Comparison of ENCODE assay signal across 25 mouse cellular contexts in the genomic region with DNA sequence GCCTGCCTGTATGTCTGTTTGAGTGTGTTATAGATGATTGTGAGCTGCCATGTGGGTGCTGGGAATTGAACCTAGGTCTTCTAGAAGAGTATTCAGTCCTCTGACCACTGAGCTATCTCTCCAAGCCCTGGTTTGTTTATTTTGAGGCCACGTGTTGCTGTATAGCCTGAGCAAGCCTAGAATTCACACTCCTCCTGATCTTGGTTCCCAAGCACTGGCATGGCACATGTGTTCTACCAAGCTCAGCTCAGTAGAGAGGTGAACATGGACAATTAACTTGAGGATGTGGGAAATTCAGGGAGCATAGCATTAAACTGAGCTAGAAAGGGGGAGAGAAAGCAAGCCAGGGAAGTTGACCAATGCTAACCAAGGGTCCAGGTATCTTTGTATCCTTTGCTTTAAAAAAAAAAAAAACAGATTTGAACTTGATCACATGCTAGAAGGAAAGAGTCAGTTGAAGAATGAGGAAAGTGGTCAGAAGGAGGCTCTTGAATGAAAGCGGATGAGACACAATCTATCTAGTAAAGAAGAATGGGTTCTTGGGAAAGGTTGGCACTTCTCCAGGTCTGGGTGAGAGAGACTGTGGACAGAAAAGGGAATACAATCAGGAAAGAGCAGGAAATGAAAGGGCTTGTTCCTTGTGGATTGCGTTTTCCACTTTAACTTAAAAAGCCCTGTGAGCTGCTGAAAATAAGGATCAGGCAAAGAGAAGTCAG. TPM values are rescaled to one million over a fixed set of nuclear protein-coding genes. Genes with fewer than 3 reads are reported as not detected.
DNase-seq lines count a peak whose midpoint lies in the region; ATAC-seq and TF ChIP-seq lines count a peak whose summit lies in the region.
"Had no signal": no experiment of that assay in that cellular context is flagged by ENCODE, and none has a peak within 500 bp of the region (broad histone marks: within the 10 kb centered on the region; RNA-seq: fewer than 3 reads in every experiment).

No protein-coding gene starts in this region.

- DNase-seq in liver, adult 2 months (ENCODE audit: extremely low read depth, low read depth, low spot score) = peak; percentile 65
- DNase-seq in liver, embryonic 11.5 days (ENCODE audit: low spot score) = no peak
- DNase-seq in lung, postnatal 14 days = no peak
- DNase-seq in neural tube, embryonic 10.5 days (ENCODE audit: extremely low spot score, low spot score) = peak; percentile 2
- DNase-seq: adrenal gland, postnatal 14 days; cerebellum, adult 11-12 months; cerebellum, adult 9-10 months; cerebellum, postnatal 25 days; gastrocnemius, postnatal 36 days; heart, adult 11 months; heart, postnatal 10 days had no signal

- TF ChIP-seq CTCF in liver, adult 2 months (IDR thresholded peaks at IDR 0.05; ENCODE audit: low read depth, low read length) = no peak
- no peak for TF ChIP-seq CTCF in intestine, postnatal 0 days (IDR thresholded peaks at IDR 0.05; ENCODE audit: low read depth)

- no peaks in the 10 kb centered on the region for H3K27me3 ChIP-seq in liver, adult 2 months (ENCODE audit: control insufficient read depth, insufficient read depth, low read length)
- no peaks in the 10 kb centered on the region for H3K27me3 ChIP-seq in liver, embryonic 11.5 days (replicated peaks; ENCODE audit: control insufficient read depth, insufficient read depth, low read length)
- no peaks in the 10 kb centered on the region for H3K27me3 ChIP-seq in lung, embryonic 16.5 days (ENCODE audit: control insufficient read depth, insufficient read depth, low read depth, low read length)
- no peaks in the 10 kb centered on the region for H3K27me3 ChIP-seq in neural tube, embryonic 15.5 days (replicated peaks)
- no peaks in the 10 kb centered on the region for H3K27me3 ChIP-seq in intestine, postnatal 0 days (replicated peaks; ENCODE audit: control insufficient read depth, insufficient read depth, low read length)
- H3K27me3 ChIP-seq: embryonic facial prominence, embryonic 12.5 days; forebrain, embryonic 15.5 days; Patski had no signal

- ATAC-seq in liver, embryonic 11.5 days (replicated peaks; ENCODE audit: low FRiP score) = no peak
- ATAC-seq in lung, embryonic 16.5 days (ENCODE audit: low read depth) = no peak
- no peak for ATAC-seq in neural tube, embryonic 15.5 days (ENCODE audit: low FRiP score)
- ATAC-seq in intestine, postnatal 0 days = no peak
- ATAC-seq: activated CD4-positive, CD25-positive, alpha-beta regulatory T cell, adult 4 months; forebrain, embryonic 15.5 days; Patski had no signal

- H3K79me2 ChIP-seq in liver, adult 2 months (ENCODE audit: control insufficient read depth, insufficient read depth, low read length) = no peaks in the 10 kb centered on the region

- no peak overlapping the region for H3K4me3 ChIP-seq in liver, adult 2 months (ENCODE audit: insufficient read depth, low read depth, low read length)
- no peak overlapping the region for H3K4me3 ChIP-seq in liver, embryonic 11.5 days (ENCODE audit: low read depth, low read length)
- no peak overlapping the region for H3K4me3 ChIP-seq in lung, embryonic 16.5 days (ENCODE audit: low read length)
- no peak overlapping the region for H3K4me3 ChIP-seq in neural tube, embryonic 15.5 days (replicated peaks)
- H3K4me3 ChIP-seq in intestine, postnatal 0 days (ENCODE audit: low read depth, low read length) = no peak overlapping the region
- H3K4me3 ChIP-seq: embryonic facial prominence, embryonic 12.5 days; forebrain, embryonic 15.5 days had no signal

- H3K36me3 ChIP-seq in liver, adult 2 months (ENCODE audit: control insufficient read depth, insufficient read depth, low read length) = no peaks in the 10 kb centered on the region
- no peaks in the 10 kb centered on the region for H3K36me3 ChIP-seq in liver, embryonic 11.5 days (ENCODE audit: control insufficient read depth, insufficient read depth, low read length)
- H3K36me3 ChIP-seq in lung, embryonic 16.5 days (ENCODE audit: control insufficient read depth, insufficient read depth, low read length) = no peaks in the 10 kb centered on the region
- no peaks in the 10 kb centered on the region for H3K36me3 ChIP-seq in neural tube, embryonic 15.5 days
- no peaks in the 10 kb centered on the region for H3K36me3 ChIP-seq in intestine, postnatal 0 days (ENCODE audit: control insufficient read depth, insufficient read depth)
- H3K36me3 ChIP-seq: embryonic facial prominence, embryonic 12.5 days; forebrain, embryonic 15.5 days had no signal

- H3K4me2 ChIP-seq in liver, embryonic 11.5 days = no peak overlapping the region
- no peak overlapping the region for H3K4me2 ChIP-seq in lung, embryonic 16.5 days (ENCODE audit: low read depth, low read length)
- H3K4me2 ChIP-seq in neural tube, embryonic 15.5 days = no peak overlapping the region
- no peak overlapping the region for H3K4me2 ChIP-seq in intestine, postnatal 0 days (replicated peaks; ENCODE audit: low read depth)
- H3K4me2 ChIP-seq: embryonic facial prominence, embryonic 12.5 days; forebrain, embryonic 15.5 days had no signal

- H3K27ac ChIP-seq in liver, adult 2 months (replicated peaks; ENCODE audit: insufficient read depth, low read depth, low read length) = peak overlapping the region; percentile 84
- H3K27ac ChIP-seq in liver, embryonic 11.5 days (ENCODE audit: low read depth, low read length) = no peak overlapping the region
- H3K27ac ChIP-seq in lung, embryonic 16.5 days (ENCODE audit: low read length) = peak overlapping the region; percentile 44
- H3K27ac ChIP-seq in neural tube, embryonic 15.5 days (replicated peaks) = no peak overlapping the region
- H3K27ac ChIP-seq in intestine, postnatal 0 days (ENCODE audit: low read depth, low read length) = no peak overlapping the region
- H3K27ac ChIP-seq: embryonic facial prominence, embryonic 12.5 days; forebrain, embryonic 15.5 days had no signal

- H3K9ac ChIP-seq in liver, adult 2 months (ENCODE audit: low read depth, low read length) = no peak overlapping the region
- no peak overlapping the region for H3K9ac ChIP-seq in liver, embryonic 11.5 days (ENCODE audit: low read depth, low read length)
- no peak overlapping the region for H3K9ac ChIP-seq in lung, embryonic 16.5 days (ENCODE audit: low read length)
- H3K9ac ChIP-seq in neural tube, embryonic 15.5 days (replicated peaks) = no peak overlapping the region
- H3K9ac ChIP-seq in intestine, postnatal 0 days (ENCODE audit: low read depth, low read length) = no peak overlapping the region
- H3K9ac ChIP-seq: embryonic facial prominence, embryonic 12.5 days; forebrain, embryonic 15.5 days had no signal

- 70% methylated on average over 3 of the region's 3 CpGs for WGBS in liver, adult 2 months
- WGBS in liver, embryonic 11.5 days = 81% methylated on average over 3 of the region's 3 CpGs
- 48% methylated on average over 3 of the region's 3 CpGs for WGBS in lung, embryonic 16.5 days
- 83% methylated on average over 3 of the region's 3 CpGs for WGBS in neural tube, embryonic 15.5 days
- WGBS in intestine, postnatal 0 days = 52% methylated on average over 3 of the region's 3 CpGs

- no peaks in the 10 kb centered on the region for H3K9me3 ChIP-seq in liver, embryonic 11.5 days (ENCODE audit: control insufficient read depth, low read length)
- H3K9me3 ChIP-seq in lung, embryonic 16.5 days (ENCODE audit: control insufficient read depth, low read length) = no peaks in the 10 kb centered on the region
- H3K9me3 ChIP-seq in neural tube, embryonic 15.5 days (replicated peaks) = no peaks in the 10 kb centered on the region
- H3K9me3 ChIP-seq in intestine, postnatal 0 days (ENCODE audit: control insufficient read depth) = no peaks in the 10 kb centered on the region
- H3K9me3 ChIP-seq: embryonic facial prominence, embryonic 12.5 days; forebrain, embryonic 15.5 days had no signal

- no peak for TF ChIP-seq POLR2A in liver, adult 2 months (IDR thresholded peaks at IDR 0.05; ENCODE audit: extremely low read depth, insufficient read depth, low read length)

- H3K4me1 ChIP-seq in liver, adult 2 months (ENCODE audit: control insufficient read depth, insufficient read depth, low read length) = peaks cover 26% of the 10 kb centered on the region
- H3K4me1 ChIP-seq in liver, embryonic 11.5 days (replicated peaks; ENCODE audit: control insufficient read depth, insufficient read depth, low read length) = peaks cover 4% of the 10 kb centered on the region; the same call in 1 of the 2 replicates
- peaks cover 16% of the 10 kb centered on the region for H3K4me1 ChIP-seq in lung, embryonic 16.5 days (replicated peaks; ENCODE audit: control insufficient read depth, insufficient read depth, low read length)
- H3K4me1 ChIP-seq in neural tube, embryonic 15.5 days = no peaks in the 10 kb centered on the region
- H3K4me1 ChIP-seq in intestine, postnatal 0 days (replicated peaks; ENCODE audit: control insufficient read depth, insufficient read depth, low read length) = no peaks in the 10 kb centered on the region
- H3K4me1 ChIP-seq: embryonic facial prominence, embryonic 12.5 days; forebrain, embryonic 15.5 days had no signal

RNA-seq across cellular contexts. Expression of gene AA986860, which starts 30.4 kb away (rescaled TPM):
- 0.65 and 0.74 TPM in 2 replicates for total RNA-seq in liver, adult 2 months (2014; rRNA removed)
- 0.18 and 0.25 TPM in 2 replicates for polyA plus RNA-seq in liver, adult 2 months (2012; rRNA removed)
- 7.1 and 7.9 TPM in 2 replicates for polyA plus RNA-seq in liver, embryonic 11.5 days (2014; fragmentation: Nextera tagmentation; extraction: Ambion mirVana)
- polyA plus RNA-seq in lung, embryonic 16.5 days (2015; fragmentation: Nextera tagmentation; extraction: Ambion mirVana) = 21.0 and 21.2 TPM in 2 replicates
- 0.82 and 5.5 TPM in 2 replicates for polyA plus RNA-seq in neural tube, embryonic 15.5 days (2015; fragmentation: Nextera tagmentation; extraction: Ambion mirVana)
- 42.3 and 46.7 TPM in 2 replicates for polyA plus RNA-seq in intestine, postnatal 0 days (2015; fragmentation: Nextera tagmentation; extraction: Ambion mirVana)

RNA-seq across cellular contexts. Expression of gene Pfkfb2, which starts 33.1 kb away (rescaled TPM):
- total RNA-seq in liver, adult 2 months (2014; rRNA removed) = 17.8 and 19.5 TPM in 2 replicates
- polyA plus RNA-seq in liver, adult 2 months (2012; rRNA removed) = 5.3 and 8.5 TPM in 2 replicates
- 4.9 and 6.1 TPM in 2 replicates for polyA plus RNA-seq in liver, embryonic 11.5 days (2014; fragmentation: Nextera tagmentation; extraction: Ambion mirVana)
- polyA plus RNA-seq in lung, embryonic 16.5 days (2015; fragmentation: Nextera tagmentation; extraction: Ambion mirVana) = 10.7 and 11.5 TPM in 2 replicates
- polyA plus RNA-seq in neural tube, embryonic 15.5 days (2015; fragmentation: Nextera tagmentation; extraction: Ambion mirVana) = 18.1 and 19.7 TPM in 2 replicates
- 6.1 and 7.0 TPM in 2 replicates for polyA plus RNA-seq in intestine, postnatal 0 days (2015; fragmentation: Nextera tagmentation; extraction: Ambion mirVana)

RNA-seq across cellular contexts. Expression of gene Fcamr, which starts 38.5 kb away (rescaled TPM):
- 0.13 and 0.55 TPM in 2 replicates for total RNA-seq in liver, adult 2 months (2014; rRNA removed)
- polyA plus RNA-seq in liver, adult 2 months (2012; rRNA removed) = 0.09 TPM in 1 of 2 replicates, not detected in the other
- not detected in 2 replicates for polyA plus RNA-seq in liver, embryonic 11.5 days (2014; fragmentation: Nextera tagmentation; extraction: Ambion mirVana)
- 0.11 TPM in 1 of 2 replicates, not detected in the other for polyA plus RNA-seq in lung, embryonic 16.5 days (2015; fragmentation: Nextera tagmentation; extraction: Ambion mirVana)
- not detected in 2 replicates for polyA plus RNA-seq in neural tube, embryonic 15.5 days (2015; fragmentation: Nextera tagmentation; extraction: Ambion mirVana)
- 0.17 TPM in 1 of 2 replicates, not detected in the other for polyA plus RNA-seq in intestine, postnatal 0 days (2015; fragmentation: Nextera tagmentation; extraction: Ambion mirVana)
- total RNA-seq: adrenal gland, postnatal 14 days; gastrocnemius, adult 8-10 months; hematopoietic stem cell, adult 5-6 weeks; MEL had no signal
- polyA plus RNA-seq: activated CD4-positive, CD25-positive, alpha-beta regulatory T cell, adult 4 months; C2C12; cortical plate, adult 2 months; embryonic facial prominence, embryonic 12.5 days; forebrain, embryonic 11.5 days; forebrain, embryonic 15.5 days had no signal

RNA-seq across cellular contexts. Expression of gene Yod1, which starts 45.1 kb away (rescaled TPM):
- 8.9 and 9.0 TPM in 2 replicates for total RNA-seq in liver, adult 2 months (2014; rRNA removed)
- polyA plus RNA-seq in liver, adult 2 months (2012; rRNA removed) = 1.3 and 1.4 TPM in 2 replicates
- polyA plus RNA-seq in liver, embryonic 11.5 days (2014; fragmentation: Nextera tagmentation; extraction: Ambion mirVana) = 26.5 and 26.6 TPM in 2 replicates
- 15.6 and 17.0 TPM in 2 replicates for polyA plus RNA-seq in lung, embryonic 16.5 days (2015; fragmentation: Nextera tagmentation; extraction: Ambion mirVana)
- 15.6 and 15.8 TPM in 2 replicates for polyA plus RNA-seq in neural tube, embryonic 15.5 days (2015; fragmentation: Nextera tagmentation; extraction: Ambion mirVana)
- 8.9 and 9.5 TPM in 2 replicates for polyA plus RNA-seq in intestine, postnatal 0 days (2015; fragmentation: Nextera tagmentation; extraction: Ambion mirVana)

RNA-seq across cellular contexts. Expression of gene Gm29427, which starts 46.6 kb away (rescaled TPM):
- total RNA-seq in liver, adult 2 months (2014; rRNA removed) = 0.20 TPM in 1 of 2 replicates, not detected in the other
- polyA plus RNA-seq in liver, adult 2 months (2012; rRNA removed) = not detected in 2 replicates
- not detected in 2 replicates for polyA plus RNA-seq in liver, embryonic 11.5 days (2014; fragmentation: Nextera tagmentation; extraction: Ambion mirVana)
- polyA plus RNA-seq in lung, embryonic 16.5 days (2015; fragmentation: Nextera tagmentation; extraction: Ambion mirVana) = not detected in 2 replicates
- polyA plus RNA-seq in neural tube, embryonic 15.5 days (2015; fragmentation: Nextera tagmentation; extraction: Ambion mirVana) = not detected in 2 replicates
- 0.20 and 0.48 TPM in 2 replicates for polyA plus RNA-seq in intestine, postnatal 0 days (2015; fragmentation: Nextera tagmentation; extraction: Ambion mirVana)
- total RNA-seq: adrenal gland, postnatal 14 days; gastrocnemius, adult 8-10 months; gastrocnemius, postnatal 36 days; heart, postnatal 10 days; hematopoietic stem cell, adult 5-6 weeks; MEL had no signal
- polyA plus RNA-seq: activated CD4-positive, CD25-positive, alpha-beta regulatory T cell, adult 4 months; C2C12; embryonic facial prominence, embryonic 12.5 days; forebrain, embryonic 11.5 days; forebrain, embryonic 15.5 days; heart, embryonic 14.5 days had no signal

Comparison
In these comparisons a context has a peak if more than half of its experiments do, and no peak if none do; other contexts are left out.
1. DNase-seq: peak in liver, adult 2 months (single experiment) and neural tube, embryonic 10.5 days (single experiment); none in liver, embryonic 11.5 days (single experiment) and lung, postnatal 14 days (single experiment).
2. H3K27ac ChIP-seq: peak in liver, adult 2 months (single experiment) and lung, embryonic 16.5 days (single experiment); none in liver, embryonic 11.5 days (single experiment), neural tube, embryonic 15.5 days (single experiment) and intestine, postnatal 0 days (single experiment).